Comparison of ENCODE assay signal across 20 mouse cellular contexts in genomic region chr5:38241966-38242365, GRCm38 (mm10). TPM values are rescaled to one million over a fixed set of nuclear protein-coding genes. Genes with fewer than 3 reads are reported as not detected.
"Had no signal": no experiment of that assay in that cellular context is flagged by ENCODE, and none has a peak within 500 bp of the region (broad histone marks: within the 10 kb centered on the region; RNA-seq: fewer than 3 reads in every experiment).

No protein-coding gene starts in this region.

- ATAC-seq: midbrain, embryonic 15.5 days had no signal

- H3K9ac ChIP-seq: lung, embryonic 14.5 days; midbrain, embryonic 13.5 days; midbrain, embryonic 15.5 days; neural tube, embryonic 12.5 days; stomach, embryonic 15.5 days had no signal

- H3K27me3 ChIP-seq: midbrain, embryonic 15.5 days; stomach, embryonic 15.5 days had no signal

- H3K36me3 ChIP-seq: midbrain, embryonic 13.5 days; midbrain, embryonic 15.5 days; stomach, embryonic 15.5 days had no signal

- DNase-seq: lung, adult 18-20 months; lung, embryonic 14.5 days; lung, postnatal 10 days; lung, postnatal 4 days; right cerebral cortex, postnatal 14 days; thymus, adult 2 months; thymus, postnatal 25 days; thymus, postnatal 4 days had no signal

- H3K4me1 ChIP-seq: megakaryocyte, embryonic 14.5 days; midbrain, embryonic 15.5 days; stomach, embryonic 15.5 days had no signal

- H3K9me3 ChIP-seq: midbrain, embryonic 13.5 days; midbrain, embryonic 15.5 days; neural tube, embryonic 12.5 days; stomach, embryonic 15.5 days had no signal

- H3K4me3 ChIP-seq: megakaryocyte, embryonic 14.5 days; midbrain, embryonic 13.5 days; midbrain, embryonic 15.5 days; neural tube, embryonic 12.5 days; stomach, embryonic 15.5 days had no signal

- H3K4me2 ChIP-seq: lung, embryonic 14.5 days; midbrain, embryonic 11.5 days; midbrain, embryonic 13.5 days; midbrain, embryonic 15.5 days; neural tube, embryonic 12.5 days; stomach, embryonic 15.5 days had no signal

- H3K27ac ChIP-seq: midbrain, embryonic 13.5 days; midbrain, embryonic 15.5 days; neural tube, embryonic 12.5 days; stomach, embryonic 15.5 days; stomach, postnatal 0 days had no signal

RNA-seq across cellular contexts. Expression of gene Otop1, which starts 33.8 kb away (rescaled TPM):
- total RNA-seq: monocyte, adult 5-6 weeks; neutrophil, adult 5-6 weeks had no signal
- polyA plus RNA-seq: liver, embryonic 16.5 days; lung, embryonic 14.5 days; lung, embryonic 16.5 days; midbrain, embryonic 11.5 days; midbrain, embryonic 13.5 days; midbrain, embryonic 15.5 days; neural tube, embryonic 12.5 days; neural tube, embryonic 14.5 days; stomach, embryonic 15.5 days had no signal
